Mouse (Mus musculus) erythroblast, embryonic 14.5 days (primary cell): ENCODE measurements around the gene Pelp1.
"Not testable (repeated sequence)": the region's sequence is repeated elsewhere in the genome, so short reads cannot be mapped to it uniquely, and the experiment has no call there.

Source experiments
- GATA1 ChIP-seq: IDR thresholded peaks from 2 replicates; pipeline ENCODE4 v1.6.1; 2012; ENCODE audit warnings: low read length, inconsistent platforms, mixed read lengths
- TAL1 ChIP-seq: IDR thresholded peaks from 3 replicates; pipeline ENCODE4 v1.6.1; 2012; ENCODE audit warnings: low read length, inconsistent platforms, mixed read lengths

GRCm38 (mm10) chr11:70367701-70368100 lies 42.1 kb downstream of the Pelp1 start:
- not testable (repeated sequence) for TF ChIP-seq GATA1, TAL1
